Mouse (Mus musculus) ovary, postnatal 36 days (tissue): ENCODE measurements around the gene Sorcs2.
A peak's percentile ranks its signal among the peaks of the same experiment; 100 is the strongest.
"Not testable (repeated sequence)": the region's sequence is repeated elsewhere in the genome, so short reads cannot be mapped to it uniquely, and the experiment has no call there.

ENCODE experiments used
- DNase-seq: peaks from one replicate; pipeline ENCODE4 v3.0.0; 2022; ENCODE audit warnings: low spot score, mixed read lengths

Gene Sorcs2

GRCm38 (mm10) chr5:36301166-36301565 lies 96.8 kb downstream of the Sorcs2 start:
- DNase-seq = no peak

- no peak for DNase-seq
Measured at GRCm38 (mm10) chr5:36298049-36298448, 99.9 kb downstream of the Sorcs2 start.

GRCm38 (mm10) chr5:36297246-36297645 lies 100.7 kb downstream of the Sorcs2 start:
- DNase-seq = no peak

GRCm38 (mm10) chr5:36293109-36293900 lies 104.6 kb downstream of the Sorcs2 start:
- no peak for DNase-seq

GRCm38 (mm10) chr5:36292321-36292720 lies 105.6 kb downstream of the Sorcs2 start:
- peak; percentile 38 for DNase-seq

- DNase-seq = peak; percentile 31
Measured at GRCm38 (mm10) chr5:36291191-36291590, 106.7 kb downstream of the Sorcs2 start.

- no peak for DNase-seq
Measured at GRCm38 (mm10) chr5:36285405-36285804, 112.5 kb downstream of the Sorcs2 start.

GRCm38 (mm10) chr5:36279896-36280295 lies 118.0 kb downstream of the Sorcs2 start:
- DNase-seq = no peak

- DNase-seq = no peak
Measured at GRCm38 (mm10) chr5:36274684-36275394, 123.1 kb downstream of the Sorcs2 start.

GRCm38 (mm10) chr5:36267194-36267769 lies 130.7 kb downstream of the Sorcs2 start:
- no peak for DNase-seq

GRCm38 (mm10) chr5:36260862-36261261 lies 137.1 kb downstream of the Sorcs2 start:
- DNase-seq = no peak

GRCm38 (mm10) chr5:36259691-36260124 lies 138.2 kb downstream of the Sorcs2 start:
- DNase-seq = no peak

- no peak for DNase-seq
Measured at GRCm38 (mm10) chr5:36258387-36259181, 139.4 kb downstream of the Sorcs2 start.

GRCm38 (mm10) chr5:36257008-36257407 lies 140.9 kb downstream of the Sorcs2 start:
- DNase-seq = no peak

GRCm38 (mm10) chr5:36254642-36255516 lies 143.1 kb downstream of the Sorcs2 start:
- no peak for DNase-seq

- no peak for DNase-seq
Measured at GRCm38 (mm10) chr5:36252746-36253504, 145.0 kb downstream of the Sorcs2 start.

- no peak for DNase-seq
Measured at GRCm38 (mm10) chr5:36248022-36248421, 149.9 kb downstream of the Sorcs2 start.

GRCm38 (mm10) chr5:36237526-36237925 lies 160.4 kb downstream of the Sorcs2 start:
- not testable (repeated sequence) for DNase-seq

GRCm38 (mm10) chr5:36230301-36230780 lies 167.6 kb downstream of the Sorcs2 start:
- no peak for DNase-seq
